Mouse (Mus musculus) heart, adult 2 months (tissue): ENCODE measurements around the gene Itpr2. TPM values are rescaled to one million over a fixed set of nuclear protein-coding genes. Genes with fewer than 3 reads are reported as not detected.

Source experiments
- DNase-seq, 2 experiments: peaks; one replicate each; pipeline ENCODE4 v3.0.0; 2021
- H3K27ac ChIP-seq: fragments of 200-600 bp; 2 replicates; pipeline ENCODE4 v1.8.1; 2022
- H3K27me3 ChIP-seq: fragments of 200-500 bp; 2 replicates; pipeline ENCODE4 v1.6.1; 2012; ENCODE audit warnings: mild to moderate bottlenecking, low read length, inconsistent platforms, mixed read lengths; ENCODE audit not compliant: control insufficient read depth, insufficient read depth
- H3K36me3 ChIP-seq: fragments of 200-500 bp; 2 replicates; pipeline ENCODE4 v1.6.1; 2012; ENCODE audit warnings: low read length, inconsistent platforms; ENCODE audit not compliant: control insufficient read depth, insufficient read depth
- H3K4me1 ChIP-seq: fragments of 200-500 bp; 2 replicates; pipeline ENCODE4 v1.6.1; 2011; ENCODE audit warnings: low read length; ENCODE audit not compliant: control insufficient read depth, insufficient read depth
- H3K4me3 ChIP-seq: fragments of 200-600 bp; 2 replicates; pipeline ENCODE4 v1.8.1; 2022
- H3K79me2 ChIP-seq: fragments of 200-500 bp; replicated peaks from 2 replicates; pipeline ENCODE4 v1.6.1; 2012; ENCODE audit warnings: mild to moderate bottlenecking, inconsistent platforms, low read length, moderate library complexity, mixed read lengths; ENCODE audit not compliant: control insufficient read depth, insufficient read depth
- H3K9ac ChIP-seq: fragments of 200-500 bp; 2 replicates; pipeline ENCODE4 v1.6.1; 2012; ENCODE audit warnings: low read depth, mild to moderate bottlenecking, control low read depth, inconsistent platforms, low read length, mixed read lengths
- CTCF ChIP-seq: fragments of 200-600 bp; IDR thresholded peaks from 2 replicates; pipeline ENCODE4 v1.8.1; 2022; ENCODE audit warnings: antibody characterized with exemption, mild to moderate bottlenecking, moderate library complexity
- EP300 ChIP-seq: fragments of 200-500 bp; IDR thresholded peaks from 2 replicates; pipeline ENCODE4 v1.6.1; 2011; ENCODE audit warnings: low read depth, low read length, control low read depth; ENCODE audit not compliant: insufficient read depth
- POLR2A ChIP-seq: fragments of 200-500 bp; IDR thresholded peaks from 2 replicates; pipeline ENCODE4 v1.6.1; 2011; ENCODE audit warnings: mild to moderate bottlenecking, low read depth, low read length, control low read depth; ENCODE audit not compliant: insufficient read depth
- WGBS: fragments of 180-500 bp; shearing (Covaris S2); methylation state at CpG from one replicate; pipeline ENCODE4 v1.1.7; 2018; 5-methylcytosine and 5-hydroxymethylcytosine counted together
- intact Hi-C: fragments of 180-260 bp; cut with DNase I; formaldehyde crosslinking; loops from one replicate; pipeline ENCODE4 v1.15.1; 2025
- polyA plus RNA-seq: library from polyadenylated mRNA; depleted of rRNA; stranded (reverse); fragments of >200 nt; gene quantifications from 2 replicates; pipeline ENCODE4 v1.2.3, GENCODE M21; 2012
- total RNA-seq, 2 experiments: library from RNA; stranded (reverse); gene quantifications; 2 replicates each; pipeline ENCODE4 v1.2.3; 2021

Itpr2 gene
- total and polyA plus RNA-seq, 3 experiments: 6.6 to 23.7 (median 20.1) TPM

GRCm38 (mm10) chr6:146405380-146405779, 96.6 kb downstream of the Itpr2 start:
- WGBS: 55% methylated on average over 6 of the region's 6 CpGs
- no peak overlapping the region for H3K9ac ChIP-seq
- no peaks in the 10 kb centered on the region for H3K79me2 ChIP-seq
- H3K36me3 ChIP-seq: no peaks in the 10 kb centered on the region
- no peak overlapping the region for H3K4me3 ChIP-seq
- H3K27ac ChIP-seq: no peak overlapping the region
- TF ChIP-seq EP300 (no peak), POLR2A (no peak), CTCF (peak; percentile 94)
- DNase-seq: peak; percentile 17 to 53
- peaks cover under 1% of the 10 kb centered on the region; the same call in 1 of the 2 replicates for H3K4me1 ChIP-seq
- no peaks in the 10 kb centered on the region for H3K27me3 ChIP-seq
- intact Hi-C loops: loop anchor here (10.0 kb wide), 1 partner anchor 581 kb away; no protein-coding TSS in a partner anchor

GRCm38 (mm10) chr6:146404876-146405275, 97.1 kb downstream of the Itpr2 start:
- TF ChIP-seq POLR2A: no peak
- TF ChIP-seq CTCF: no peak
- H3K9ac ChIP-seq: no peak overlapping the region
- no peaks in the 10 kb centered on the region for H3K79me2 ChIP-seq
- H3K4me1 ChIP-seq: no peaks in the 10 kb centered on the region; the same call in 1 of the 2 replicates
- DNase-seq: no peak
- 78% methylated on average over 4 of the region's 4 CpGs for WGBS
- no peak overlapping the region for H3K27ac ChIP-seq
- no peaks in the 10 kb centered on the region for H3K36me3 ChIP-seq
- H3K27me3 ChIP-seq: no peaks in the 10 kb centered on the region
- H3K4me3 ChIP-seq: no peak overlapping the region
- intact Hi-C loops: loop anchor here (10.0 kb wide), 1 partner anchor 580 kb away; no protein-coding TSS in a partner anchor

GRCm38 (mm10) chr6:146404156-146404555, 97.9 kb downstream of the Itpr2 start:
- Histone ChIP-seq H3K4me3 (no peak overlapping the region), H3K27ac (no peak overlapping the region), H3K4me1 (no peaks in the 10 kb centered on the region), H3K36me3 (no peaks in the 10 kb centered on the region), H3K27me3 (no peaks in the 10 kb centered on the region), H3K79me2 (no peaks in the 10 kb centered on the region), H3K9ac (no peak overlapping the region)
- 78% methylated on average over 10 of the region's 10 CpGs for WGBS
- intact Hi-C loops: loop anchor here (10.0 kb wide), 1 partner anchor 579 kb away; no protein-coding TSS in a partner anchor
- no peak for DNase-seq
- TF ChIP-seq CTCF: no peak
- TF ChIP-seq EP300: no peak
- no peak for TF ChIP-seq POLR2A

- Histone ChIP-seq H3K36me3 (no peaks in the 10 kb centered on the region), H3K9ac (no peak overlapping the region), H3K4me1 (no peaks in the 10 kb centered on the region), H3K79me2 (no peaks in the 10 kb centered on the region), H3K27me3 (no peaks in the 10 kb centered on the region), H3K4me3 (no peak overlapping the region), H3K27ac (no peak overlapping the region)
- intact Hi-C loops: loop anchor here (10.0 kb wide), 1 partner anchor 578 kb away; no protein-coding TSS in a partner anchor
- TF ChIP-seq POLR2A: no peak
- no peak for TF ChIP-seq EP300
- no peak for TF ChIP-seq CTCF
- no peak for DNase-seq
- 67% methylated on average over 6 of the region's 6 CpGs for WGBS
Measured at GRCm38 (mm10) chr6:146402905-146403642, 98.9 kb downstream of the Itpr2 start.

- H3K27me3 ChIP-seq: no peaks in the 10 kb centered on the region
- TF ChIP-seq CTCF (no peak), EP300 (no peak), POLR2A (no peak)
- H3K4me3 ChIP-seq: no peak overlapping the region
- H3K79me2 ChIP-seq: no peaks in the 10 kb centered on the region
- intact Hi-C loops: no loop called here
- no peak overlapping the region for H3K27ac ChIP-seq
- H3K9ac ChIP-seq: no peak overlapping the region
- H3K4me1 ChIP-seq: no peaks in the 10 kb centered on the region
- no peaks in the 10 kb centered on the region for H3K36me3 ChIP-seq
- 61% methylated on average over 3 of the region's 3 CpGs for whole genome bisulfite sequencing
- DNase-seq: no peak
Measured at GRCm38 (mm10) chr6:146397803-146398202, 104.2 kb downstream of the Itpr2 start.

- Histone ChIP-seq H3K4me1 (no peaks in the 10 kb centered on the region), H3K36me3 (no peaks in the 10 kb centered on the region), H3K27me3 (no peaks in the 10 kb centered on the region), H3K4me3 (no peak overlapping the region), H3K27ac (no peak overlapping the region), H3K9ac (no peak overlapping the region), H3K79me2 (no peaks in the 10 kb centered on the region)
- intact Hi-C loops: no loop called here
- 94% methylated on average over 5 of the region's 5 CpGs for WGBS
- DNase-seq: no peak
- no peak for TF ChIP-seq CTCF
- no peak for TF ChIP-seq EP300
- TF ChIP-seq POLR2A: no peak
Measured at GRCm38 (mm10) chr6:146396253-146396652, 105.8 kb downstream of the Itpr2 start.
